Mouse (Mus musculus): ENCODE results near the gene Sgsm1. TPM values are rescaled to one million over a fixed set of nuclear protein-coding genes. Genes with fewer than 3 reads are reported as not detected.

Gene Sgsm1
- polyA plus RNA-seq (2011; ENCODE audit: insufficient read depth, insufficient read length, low replicate concordance, missing spikeins) = not detected in 2 replicates

DNA sequence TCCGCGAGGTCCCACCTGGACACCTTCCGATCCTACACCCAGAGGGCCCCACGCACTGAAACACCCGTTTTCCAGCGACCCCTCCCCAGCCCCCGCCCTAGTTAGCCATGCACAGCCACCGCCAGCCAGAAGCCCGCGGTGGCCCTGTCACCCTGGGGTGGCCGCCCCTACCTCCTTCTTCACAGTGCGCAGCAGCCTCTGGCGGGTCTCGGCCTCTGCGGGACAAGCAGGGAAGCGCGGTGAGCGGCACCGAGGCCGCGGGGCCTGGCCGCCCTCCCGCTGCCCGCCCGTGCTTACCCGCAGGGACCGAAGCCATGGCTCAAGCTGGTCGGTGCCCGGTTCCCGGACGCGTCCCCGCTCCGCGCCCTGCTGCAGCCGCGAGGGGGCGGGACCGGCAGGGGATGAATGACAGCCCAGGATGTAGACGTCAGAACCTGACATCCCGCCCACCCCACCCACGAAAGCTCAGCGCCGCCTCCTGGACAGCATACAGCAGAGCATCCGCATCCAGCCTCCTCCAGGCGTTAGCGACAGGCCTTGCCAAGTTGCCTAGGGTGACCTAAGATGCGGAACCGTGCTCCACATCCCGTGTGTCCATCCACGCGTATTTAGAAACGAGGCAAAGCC lies at the start of gene Sgsm1:
Gene Sgsm1 (minus strand): TSS at position 410 of the 627 bp plus-strand sequence.
- no peak within 1 kb of the TSS for H3K4me3 ChIP-seq (replicated peaks; ENCODE audit: control insufficient read depth, low read depth, low read length)

GRCm38 (mm10) chr5:113358833-113359232 lies 48.2 kb upstream of the Sgsm1 start:
- Histone ChIP-seq H3K27ac (ENCODE audit: control insufficient read depth, insufficient read depth, low read depth, low read length, poor library complexity) (no peak overlapping the region), H3K4me3 (replicated peaks; ENCODE audit: control insufficient read depth, low read depth, low read length) (no peak overlapping the region), H3K4me1 (ENCODE audit: control insufficient read depth, insufficient read depth, low read length) (no peaks in the 10 kb centered on the region)
- no peak for TF ChIP-seq CTCF (IDR thresholded peaks at IDR 0.05; ENCODE audit: control insufficient read depth, insufficient read depth, low read length)
- no peak for TF ChIP-seq POLR2A (IDR thresholded peaks at IDR 0.05; ENCODE audit: borderline replicate concordance, control insufficient read depth, low read depth, low read length)
- 25% methylated on average over 11 of the region's 11 CpGs for WGBS

More for the DNA sequence above, at the start of gene Sgsm1:
- Histone ChIP-seq H3K4me1 (ENCODE audit: control insufficient read depth, insufficient read depth, low read length) (no peaks in the 10 kb centered on the region; the same call in 1 of the 2 replicates), H3K27ac (ENCODE audit: control insufficient read depth, insufficient read depth, low read depth, low read length, poor library complexity) (no peak within 1 kb of the TSS)
- no peak for TF ChIP-seq POLR2A (IDR thresholded peaks at IDR 0.05; ENCODE audit: borderline replicate concordance, control insufficient read depth, low read depth, low read length)
- WGBS = 2% methylated on average over 53 of the region's 53 CpGs

- Histone ChIP-seq H3K27ac (ENCODE audit: control insufficient read depth, insufficient read depth, low read depth, low read length, poor library complexity) (no peak overlapping the region), H3K4me3 (replicated peaks; ENCODE audit: control insufficient read depth, low read depth, low read length) (no peak overlapping the region), H3K4me1 (ENCODE audit: control insufficient read depth, insufficient read depth, low read length) (no peaks in the 10 kb centered on the region)
- TF ChIP-seq POLR2A (IDR thresholded peaks at IDR 0.05; ENCODE audit: borderline replicate concordance, control insufficient read depth, low read depth, low read length) (no peak), CTCF (IDR thresholded peaks at IDR 0.05; ENCODE audit: control insufficient read depth, insufficient read depth, low read length) (no peak)
- WGBS = 65% methylated on average over 3 of the region's 3 CpGs
These were observed 47.1 kb upstream of the Sgsm1 start for GRCm38 (mm10) chr5:113357656-113358055.

DNA sequence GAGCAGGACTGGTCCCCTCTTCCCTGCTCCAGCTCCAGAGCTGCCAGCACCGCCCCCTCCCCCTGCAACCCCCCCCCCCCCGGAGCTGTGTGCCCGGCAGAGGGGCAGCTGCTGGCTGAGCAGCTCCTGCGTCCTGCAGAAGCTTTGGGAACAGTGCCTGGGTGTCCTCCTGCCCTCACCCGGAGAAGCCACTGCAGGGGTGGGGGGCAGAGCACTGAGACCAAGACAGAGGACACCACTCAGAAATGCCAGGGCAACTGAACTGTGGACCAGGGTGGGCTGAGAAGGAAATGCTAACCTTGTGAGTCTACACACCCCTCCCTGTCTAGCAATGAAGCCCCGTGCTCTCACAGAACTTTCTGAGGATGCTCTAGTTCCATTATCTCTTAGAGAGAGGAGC lies 46.6 kb upstream of the Sgsm1 start, which contains the start of gene Aym1:
Gene Aym1 (plus strand): TSS at position 109 of the 400 bp plus-strand sequence.
- WGBS = 39% methylated on average over 5 of the region's 6 CpGs
- Histone ChIP-seq H3K27ac (ENCODE audit: control insufficient read depth, insufficient read depth, low read depth, low read length, poor library complexity) (no peak within 1 kb of the TSS), H3K4me3 (replicated peaks; ENCODE audit: control insufficient read depth, low read depth, low read length) (no peak within 1 kb of the TSS), H3K4me1 (ENCODE audit: control insufficient read depth, insufficient read depth, low read length) (no peaks in the 10 kb centered on the region)
- TF ChIP-seq CTCF (IDR thresholded peaks at IDR 0.05; ENCODE audit: control insufficient read depth, insufficient read depth, low read length) (no peak), POLR2A (IDR thresholded peaks at IDR 0.05; ENCODE audit: borderline replicate concordance, control insufficient read depth, low read depth, low read length) (no peak)

GRCm38 (mm10) chr5:113354311-113354710 lies 43.7 kb upstream of the Sgsm1 start:
- H3K27ac ChIP-seq (ENCODE audit: control insufficient read depth, insufficient read depth, low read depth, low read length, poor library complexity) = no peak overlapping the region
- no peak overlapping the region for H3K4me3 ChIP-seq (replicated peaks; ENCODE audit: control insufficient read depth, low read depth, low read length)
- TF ChIP-seq POLR2A (IDR thresholded peaks at IDR 0.05; ENCODE audit: borderline replicate concordance, control insufficient read depth, low read depth, low read length) (no peak), CTCF (IDR thresholded peaks at IDR 0.05; ENCODE audit: control insufficient read depth, insufficient read depth, low read length) (no peak)
- no peaks in the 10 kb centered on the region for H3K4me1 ChIP-seq (ENCODE audit: control insufficient read depth, insufficient read depth, low read length)
- WGBS = 41% methylated on average over 16 of the region's 16 CpGs

DNA sequence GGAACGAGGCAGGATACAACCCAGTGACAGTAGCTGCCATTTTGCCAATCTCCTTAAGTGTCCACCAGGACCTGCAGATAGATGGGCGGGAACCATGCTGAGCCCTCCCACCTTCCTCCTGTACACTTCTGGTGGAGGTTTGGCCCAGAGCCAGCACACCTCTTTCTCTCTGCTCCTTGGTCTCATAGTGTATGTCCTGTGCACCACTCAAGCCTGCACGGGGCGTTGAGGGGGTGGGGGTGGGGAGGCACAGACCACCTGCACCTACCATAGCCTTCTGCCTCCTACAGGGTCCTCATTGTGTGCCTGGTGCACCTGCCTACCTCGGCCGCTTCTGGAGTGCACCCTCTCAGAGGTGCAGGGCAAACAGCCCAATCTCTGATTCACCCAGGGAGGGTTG lies 42.0 kb upstream of the Sgsm1 start:
- WGBS = 51% methylated on average over 6 of the region's 6 CpGs
- H3K27ac ChIP-seq (ENCODE audit: control insufficient read depth, insufficient read depth, low read depth, low read length, poor library complexity) = no peak overlapping the region
- no peak overlapping the region for H3K4me3 ChIP-seq (replicated peaks; ENCODE audit: control insufficient read depth, low read depth, low read length)
- H3K4me1 ChIP-seq (ENCODE audit: control insufficient read depth, insufficient read depth, low read length) = no peaks in the 10 kb centered on the region
- TF ChIP-seq CTCF (IDR thresholded peaks at IDR 0.05; ENCODE audit: control insufficient read depth, insufficient read depth, low read length) (no peak), POLR2A (IDR thresholded peaks at IDR 0.05; ENCODE audit: borderline replicate concordance, control insufficient read depth, low read depth, low read length) (no peak)

GRCm38 (mm10) chr5:113351768-113352167 lies 41.2 kb upstream of the Sgsm1 start:
- Histone ChIP-seq H3K27ac (ENCODE audit: control insufficient read depth, insufficient read depth, low read depth, low read length, poor library complexity) (no peak overlapping the region), H3K4me1 (ENCODE audit: control insufficient read depth, insufficient read depth, low read length) (no peaks in the 10 kb centered on the region), H3K4me3 (replicated peaks; ENCODE audit: control insufficient read depth, low read depth, low read length) (no peak overlapping the region)
- 79% methylated on average over 3 of the region's 3 CpGs for WGBS
- no peak for TF ChIP-seq POLR2A (IDR thresholded peaks at IDR 0.05; ENCODE audit: borderline replicate concordance, control insufficient read depth, low read depth, low read length)
- TF ChIP-seq CTCF (IDR thresholded peaks at IDR 0.05; ENCODE audit: control insufficient read depth, insufficient read depth, low read length) = no peak

DNA sequence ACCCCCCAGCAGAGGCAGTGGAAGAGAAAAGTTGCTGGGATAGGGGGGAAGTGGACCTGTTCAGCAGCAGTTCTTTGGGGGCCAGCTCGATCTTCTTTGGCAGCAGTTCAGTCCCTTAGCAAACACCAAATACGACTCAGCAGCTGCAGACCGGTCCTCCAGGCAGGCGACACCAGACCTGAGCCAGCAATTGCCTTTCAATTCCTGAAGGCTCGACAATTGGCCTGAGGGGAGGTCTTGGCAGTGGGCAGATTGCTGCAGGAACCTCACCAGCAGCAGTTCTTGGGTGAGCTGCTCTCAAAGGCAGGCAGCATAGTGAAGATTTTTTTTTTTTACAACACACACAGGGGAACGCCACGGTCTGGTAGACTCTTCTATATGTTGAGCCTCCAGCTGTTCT lies 39.2 kb upstream of the Sgsm1 start:
- no peaks in the 10 kb centered on the region for H3K4me1 ChIP-seq (ENCODE audit: control insufficient read depth, insufficient read depth, low read length)
- TF ChIP-seq CTCF (IDR thresholded peaks at IDR 0.05; ENCODE audit: control insufficient read depth, insufficient read depth, low read length) = no peak
- no peak for TF ChIP-seq POLR2A (IDR thresholded peaks at IDR 0.05; ENCODE audit: borderline replicate concordance, control insufficient read depth, low read depth, low read length)
- H3K27ac ChIP-seq (ENCODE audit: control insufficient read depth, insufficient read depth, low read depth, low read length, poor library complexity) = no peak overlapping the region
- H3K4me3 ChIP-seq (replicated peaks; ENCODE audit: control insufficient read depth, low read depth, low read length) = no peak overlapping the region
- 36% methylated on average over 7 of the region's 7 CpGs for WGBS

DNA sequence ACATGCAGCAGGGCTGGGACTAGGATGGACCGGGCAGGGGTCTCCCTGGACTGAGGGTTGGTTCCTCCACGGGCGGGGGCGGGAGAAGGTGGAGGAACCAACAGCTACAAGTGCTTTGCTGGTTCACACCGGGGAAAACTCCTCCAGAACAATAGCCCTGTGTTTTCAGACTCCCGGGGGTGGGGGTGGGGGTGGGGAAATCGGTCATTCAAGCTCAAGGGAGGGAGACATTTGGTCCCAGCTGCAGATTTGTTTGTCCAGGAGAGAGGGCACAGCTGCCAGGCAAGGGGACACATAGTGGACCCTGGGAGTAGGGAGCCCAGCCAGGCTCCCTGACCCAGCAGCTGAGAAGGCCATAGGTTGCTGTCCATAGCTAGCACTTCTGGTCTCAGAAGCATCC lies 38.6 kb upstream of the Sgsm1 start:
- no peak for TF ChIP-seq POLR2A (IDR thresholded peaks at IDR 0.05; ENCODE audit: borderline replicate concordance, control insufficient read depth, low read depth, low read length)
- no peak for TF ChIP-seq CTCF (IDR thresholded peaks at IDR 0.05; ENCODE audit: control insufficient read depth, insufficient read depth, low read length)
- Histone ChIP-seq H3K4me1 (ENCODE audit: control insufficient read depth, insufficient read depth, low read length) (no peaks in the 10 kb centered on the region), H3K4me3 (replicated peaks; ENCODE audit: control insufficient read depth, low read depth, low read length) (no peak overlapping the region), H3K27ac (ENCODE audit: control insufficient read depth, insufficient read depth, low read depth, low read length, poor library complexity) (no peak overlapping the region)
- WGBS = 14% methylated on average over 7 of the region's 7 CpGs
